Mouse (Mus musculus) left cerebral cortex, postnatal 4 days (tissue): ENCODE data around the gene Bloc1s5. TPM values are rescaled to one million over a fixed set of nuclear protein-coding genes. Genes with fewer than 3 reads are reported as not detected.
"Not testable (repeated sequence)": the region's sequence is repeated elsewhere in the genome, so short reads cannot be mapped to it uniquely, and the experiment has no call there.

Experiments used
- DNase-seq: peaks from one replicate; pipeline ENCODE4 v3.0.0-alpha.2; 2022
- intact Hi-C: fragments of 180-260 bp; cut with DNase I; formaldehyde crosslinking; loops from one replicate; pipeline ENCODE4 v1.15.1; 2025
- total RNA-seq, 2 experiments: library from RNA; stranded (reverse); gene quantifications; 2 replicates each; pipeline ENCODE4 v1.2.3; 2021

Gene Bloc1s5
- total RNA-seq, result 10 to 100 TPM; 10.4 to 11.4 TPM

DNA sequence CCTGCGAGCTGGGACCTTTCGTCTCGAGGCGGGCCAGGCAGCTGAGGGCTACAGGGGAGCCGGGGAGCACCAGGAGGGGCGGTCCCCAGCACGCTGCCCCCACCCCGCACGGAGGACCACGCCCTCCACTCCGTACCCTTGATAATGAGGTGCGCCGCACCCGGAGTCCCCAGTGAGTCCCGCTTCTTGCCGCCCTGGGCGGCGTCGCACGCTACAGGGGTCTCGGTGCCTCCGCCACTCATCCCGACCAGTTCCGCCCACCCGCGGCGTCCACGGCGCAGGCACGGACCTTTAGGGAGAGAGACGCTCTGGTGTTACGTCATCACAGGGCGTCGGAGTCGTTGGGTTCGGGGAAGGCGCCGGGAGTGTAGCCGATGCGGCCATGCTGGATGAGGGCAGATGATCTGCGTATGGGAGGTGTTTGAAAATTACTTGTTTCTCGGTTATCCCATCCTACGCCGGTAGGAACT is at the start of gene Bloc1s5:
Gene Bloc1s5, minus strand, starts transcription at position 310 of the 470 bp plus-strand sequence.
- intact Hi-C loops, result no loop called here
- peak; percentile 98 for DNase-seq

DNA sequence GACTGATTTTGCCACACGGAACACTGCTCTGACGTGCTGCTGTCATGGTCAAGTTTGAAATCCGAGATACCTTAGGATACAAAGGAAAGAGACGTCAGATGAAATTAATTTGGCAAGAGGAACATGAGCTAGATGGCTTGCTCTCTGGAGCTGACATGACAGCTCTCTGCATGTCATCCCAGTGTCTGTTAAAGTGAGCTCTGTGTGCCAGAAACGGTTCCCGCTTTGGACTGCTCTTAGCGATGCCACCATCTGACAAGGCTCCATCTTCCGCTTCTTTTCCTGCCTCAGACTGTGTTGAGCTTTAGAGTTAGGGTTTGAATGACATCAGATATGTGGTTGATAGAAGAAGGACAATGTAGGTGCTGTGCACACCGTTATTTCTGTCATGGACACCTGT is 37.4 kb upstream of the Bloc1s5 start:
- peak; percentile 52 for DNase-seq
- intact Hi-C loops, result no loop called here

DNA sequence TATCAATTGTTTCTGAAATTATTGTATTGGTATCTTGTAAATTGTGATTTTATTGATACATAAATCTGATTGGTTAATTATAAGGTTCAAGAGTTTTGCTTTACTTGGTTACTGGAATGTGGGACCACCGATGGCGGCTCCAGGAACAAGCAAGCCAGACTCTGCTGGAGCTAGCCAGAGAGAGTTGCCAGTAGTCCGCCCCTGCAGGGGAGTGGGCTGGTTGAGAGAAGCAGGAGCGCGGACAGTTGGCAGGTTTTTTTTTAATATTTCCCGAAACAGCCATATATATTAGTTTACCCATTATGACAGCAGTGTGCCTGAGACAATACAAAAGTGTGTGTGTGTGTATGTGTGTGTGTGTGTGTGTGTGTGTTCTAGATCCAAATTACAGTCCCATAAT is 36.5 kb upstream of the Bloc1s5 start:
- DNase-seq, result peak; percentile 46
- intact Hi-C loops, result not testable (repeated sequence)

DNA sequence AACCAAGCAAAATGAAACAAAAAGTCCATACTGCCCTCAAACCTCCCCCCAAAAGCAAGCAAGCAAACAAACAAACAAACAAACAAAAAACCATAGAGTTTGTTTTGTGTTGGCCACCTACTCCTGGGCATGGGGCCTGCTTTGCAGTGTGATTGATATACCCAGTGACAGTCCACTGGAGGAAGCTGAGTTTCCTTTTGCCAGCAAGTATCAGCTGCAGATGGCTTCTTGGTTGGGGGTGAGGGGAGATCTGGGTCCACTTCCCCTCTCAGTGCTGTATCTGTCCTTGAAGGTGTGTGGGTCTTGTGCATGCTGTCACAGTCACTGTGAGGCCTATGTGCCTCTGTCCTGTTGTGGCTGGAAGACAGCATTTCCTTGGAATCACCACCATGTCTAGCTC is 35.1 kb upstream of the Bloc1s5 start:
- peak; percentile 75 for DNase-seq
- intact Hi-C loops, result no loop called here

DNA sequence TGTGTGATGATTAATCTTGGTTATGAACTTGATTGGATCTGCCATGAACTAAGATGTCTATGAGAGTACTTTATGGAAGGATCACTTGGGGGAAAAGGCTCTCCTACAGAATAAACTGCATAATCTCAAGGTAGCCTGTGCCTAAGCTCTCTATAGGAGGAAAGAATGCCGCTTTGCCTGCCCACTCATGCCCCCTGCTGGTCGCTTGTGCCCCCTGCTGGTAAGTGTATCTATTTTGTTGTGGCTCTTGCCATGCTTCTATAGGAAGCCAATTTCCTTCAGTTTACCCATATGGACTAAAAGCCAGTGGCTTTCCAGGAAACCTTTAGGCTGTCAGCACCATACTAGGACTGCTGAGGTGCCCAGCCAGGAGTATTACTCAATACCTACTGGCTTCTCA is 33.6 kb upstream of the Bloc1s5 start:
- peak; percentile 18 for DNase-seq
- intact Hi-C loops, result no loop called here

DNA sequence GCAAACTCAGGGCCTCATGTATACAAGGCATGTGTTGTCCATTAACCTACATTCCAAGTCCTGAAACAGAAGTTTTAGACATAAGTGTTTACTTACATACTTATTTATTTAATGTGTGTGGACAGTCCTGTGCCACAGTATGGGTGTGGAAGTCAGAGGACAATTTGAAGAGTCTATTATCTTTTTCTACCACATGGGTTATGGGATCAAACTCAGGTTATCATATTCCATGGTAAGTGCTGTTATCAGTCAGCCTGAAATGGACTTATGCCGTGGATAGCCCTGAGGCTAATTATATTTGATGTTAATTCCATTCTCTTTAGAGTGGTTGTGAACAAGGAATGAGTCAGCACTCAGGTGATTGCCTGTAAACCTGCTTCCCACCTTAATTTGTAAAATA is 29.8 kb upstream of the Bloc1s5 start:
- intact Hi-C loops, result no loop called here
- no peak for DNase-seq

DNA sequence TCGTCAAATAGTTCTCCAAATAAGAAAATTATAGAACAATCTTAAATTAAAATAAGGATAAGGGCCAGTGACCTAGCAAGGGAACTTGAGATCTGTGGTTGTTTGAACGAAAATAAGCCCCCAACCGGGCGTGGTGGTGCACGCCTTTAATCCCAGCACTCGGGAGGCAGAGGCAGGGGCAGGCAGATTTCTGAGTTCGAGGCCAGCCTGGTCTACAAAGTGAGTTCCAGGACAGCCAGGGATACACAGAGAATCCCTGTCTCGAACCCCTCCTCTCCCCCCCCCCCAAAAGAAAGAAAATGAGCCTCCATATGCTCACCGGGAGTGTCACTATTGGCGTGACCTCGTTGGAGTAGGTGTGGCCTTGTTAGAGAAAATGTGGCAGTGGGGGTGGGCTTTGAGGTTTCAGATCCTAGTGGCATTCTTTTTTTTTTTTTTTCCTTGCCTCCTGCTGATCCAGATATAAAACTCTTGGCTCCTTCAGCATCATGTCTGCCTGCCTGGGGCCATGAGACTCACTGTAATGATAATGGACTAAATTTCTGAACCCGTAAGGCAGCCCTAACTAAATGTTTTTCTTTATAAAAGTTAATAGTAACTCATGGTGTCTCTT is 24.7 kb upstream of the Bloc1s5 start:
- no peak for DNase-seq
- intact Hi-C loops, result no loop called here

DNA sequence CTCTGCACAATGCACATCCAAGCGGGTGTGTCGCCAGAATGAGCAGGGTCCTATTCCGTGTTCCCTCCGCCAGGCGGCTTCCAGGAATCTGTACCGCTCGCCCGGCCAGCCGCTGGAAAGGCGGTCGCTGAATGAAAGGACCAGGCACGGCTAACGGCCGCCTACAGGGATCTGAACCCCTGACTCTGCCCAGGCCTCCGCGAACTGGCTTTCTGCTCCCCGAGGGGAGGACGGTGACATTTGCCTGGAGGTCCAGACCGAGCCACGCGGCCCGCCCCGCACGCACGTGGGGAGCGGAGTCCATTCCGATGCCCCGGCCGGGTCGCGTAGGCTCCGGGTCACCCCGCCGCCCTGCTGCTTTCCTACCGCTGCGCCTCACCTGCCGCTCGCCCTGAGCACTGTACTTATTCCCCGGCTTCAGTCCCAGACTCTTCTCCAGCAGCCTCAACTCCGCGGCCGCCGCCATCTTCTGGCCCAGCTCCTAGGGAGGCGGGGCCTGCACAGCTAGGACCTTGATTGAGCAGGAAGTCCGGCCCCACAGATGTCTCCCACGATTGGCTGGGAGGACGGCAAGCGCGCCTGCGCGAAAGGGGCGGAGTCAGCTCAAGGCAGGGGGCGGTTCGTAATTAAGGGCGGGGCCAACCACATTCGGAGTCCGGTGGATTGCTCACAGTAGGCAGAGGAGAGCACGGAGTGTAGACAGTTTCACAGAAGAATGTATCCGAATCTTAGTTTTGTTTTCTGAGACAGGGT is 23.8 kb upstream of the Bloc1s5 start, which contains the start of gene Eef1e1:
Gene Eef1e1, minus strand, starts transcription at position 531 of the 753 bp plus-strand sequence.
- intact Hi-C loops, result no loop called here

DNA sequence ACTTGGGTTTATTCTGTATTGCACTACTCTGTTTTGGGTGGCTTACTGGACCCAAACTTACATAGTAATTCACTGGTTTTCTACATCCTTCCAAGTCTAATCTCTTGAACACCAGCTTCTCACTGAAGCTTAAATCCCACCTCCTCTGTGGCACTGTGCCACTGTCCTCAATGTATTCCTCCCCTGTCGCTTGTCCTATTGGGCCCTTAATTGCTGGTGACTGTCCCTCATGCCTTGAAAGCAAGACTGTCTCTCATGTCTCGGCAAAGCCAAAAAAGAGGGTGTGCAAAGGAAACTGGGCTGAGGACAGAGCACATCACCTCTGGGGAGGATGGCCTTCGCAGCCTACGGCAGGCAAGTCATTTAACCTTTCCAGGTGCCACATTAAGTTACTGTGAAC is 23.0 kb upstream of the Bloc1s5 start:
- DNase-seq, result peak; percentile 15
- intact Hi-C loops, result no loop called here

More for the DNA sequence above, 23.8 kb upstream of the Bloc1s5 start, which contains the start of gene Eef1e1:
- DNase-seq, result peak; percentile 95

DNA sequence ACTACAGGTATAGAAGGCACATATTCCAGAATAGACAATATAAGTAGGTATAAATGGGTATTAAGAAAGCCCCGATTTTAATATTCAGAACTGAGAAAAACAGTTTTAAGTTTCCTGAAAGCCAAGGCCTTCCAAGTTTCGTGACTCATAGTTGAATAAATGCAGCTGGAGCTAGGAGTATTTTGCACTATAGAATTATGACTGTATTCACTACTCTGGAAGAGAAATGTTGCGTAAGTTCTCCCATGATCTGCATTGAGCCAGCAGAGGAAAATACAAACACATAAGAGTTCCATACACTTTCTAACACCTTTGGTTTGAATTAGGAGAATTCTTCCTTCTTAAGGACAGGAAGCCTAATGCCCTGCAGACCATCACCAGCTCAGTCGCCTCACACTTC is 15.4 kb upstream of the Bloc1s5 start:
- no peak for DNase-seq
- intact Hi-C loops, result no loop called here

DNA sequence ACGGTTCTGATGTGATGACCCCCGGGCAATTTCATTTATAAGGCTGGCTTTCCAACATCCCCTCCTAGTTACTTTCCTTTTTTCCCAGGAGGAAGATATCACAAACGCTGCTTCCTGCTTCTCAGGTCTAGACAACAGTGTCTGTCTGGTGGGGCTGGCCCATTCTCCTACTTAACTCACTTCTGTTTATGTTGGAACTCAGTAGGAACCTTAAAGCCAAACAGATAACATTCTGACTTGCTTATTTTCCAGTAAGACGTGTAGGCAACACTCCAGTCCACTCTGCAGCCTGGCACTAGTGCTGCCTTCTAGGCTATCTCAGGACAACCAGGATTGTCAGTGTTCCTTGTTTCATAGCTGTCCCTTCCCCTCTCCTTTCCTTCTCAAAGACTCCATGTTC is 14.2 kb upstream of the Bloc1s5 start:
- intact Hi-C loops, result no loop called here
- no peak for DNase-seq

DNA sequence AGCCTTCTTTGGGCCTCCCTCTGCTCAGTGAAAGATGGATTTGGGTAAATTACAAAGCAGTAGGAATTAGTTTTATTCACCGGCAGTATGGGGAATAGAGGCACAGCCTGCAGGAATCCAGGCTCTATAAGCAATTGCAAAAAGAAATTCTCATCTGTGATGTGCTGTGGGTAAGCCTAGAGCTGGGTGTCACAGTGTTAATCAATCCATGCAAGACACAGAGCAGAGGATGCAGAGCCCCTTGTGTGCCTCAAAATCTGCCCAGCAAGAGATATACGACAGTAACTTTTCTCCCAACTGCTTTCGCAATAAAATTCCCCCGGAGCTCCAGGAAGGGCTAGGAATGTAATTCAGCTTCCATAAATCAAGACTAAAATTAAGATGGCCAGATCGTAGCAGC is 6.5 kb upstream of the Bloc1s5 start:
- no peak for DNase-seq
- intact Hi-C loops, result no loop called here

DNA sequence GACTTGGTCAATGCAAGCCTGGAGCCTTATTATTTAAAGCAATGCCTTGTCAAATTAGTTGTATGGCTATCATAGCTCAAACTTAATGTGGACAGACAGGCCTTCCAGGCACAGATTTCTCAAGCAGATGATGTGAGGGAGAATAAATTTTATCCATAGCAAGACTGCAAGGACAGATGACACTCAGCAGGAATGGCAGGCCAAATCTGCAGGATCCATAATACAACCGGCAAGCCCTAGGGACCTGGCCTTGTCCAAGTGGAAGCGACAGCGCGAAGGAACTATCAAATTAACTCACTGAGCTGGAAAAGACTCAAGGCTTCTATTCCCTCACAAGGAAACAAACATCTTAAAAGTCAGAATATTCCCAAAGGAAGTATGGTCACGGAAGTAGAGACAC is 6.1 kb upstream of the Bloc1s5 start:
- DNase-seq, result peak; percentile 34
- intact Hi-C loops, result no loop called here

DNA sequence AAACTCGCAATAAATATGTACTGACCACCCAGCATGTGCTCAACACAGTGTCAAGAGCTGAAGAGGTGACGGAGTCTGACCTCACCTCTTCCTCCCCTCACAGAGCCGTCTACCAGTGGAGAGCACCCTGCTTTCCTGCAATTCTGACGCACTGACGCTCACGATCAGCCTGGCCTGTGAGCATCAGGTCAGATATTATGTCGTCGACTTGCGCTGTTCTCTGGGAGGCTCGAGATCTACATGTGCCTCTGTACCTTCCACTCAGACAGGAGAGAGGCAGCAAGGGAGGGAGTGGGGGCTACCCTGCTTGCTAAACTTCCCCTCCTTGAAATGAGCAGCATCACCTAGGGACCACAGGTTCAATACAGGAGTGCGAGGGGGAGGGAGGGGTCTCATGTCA is 3.8 kb upstream of the Bloc1s5 start:
- intact Hi-C loops, result no loop called here
- no peak for DNase-seq

DNA sequence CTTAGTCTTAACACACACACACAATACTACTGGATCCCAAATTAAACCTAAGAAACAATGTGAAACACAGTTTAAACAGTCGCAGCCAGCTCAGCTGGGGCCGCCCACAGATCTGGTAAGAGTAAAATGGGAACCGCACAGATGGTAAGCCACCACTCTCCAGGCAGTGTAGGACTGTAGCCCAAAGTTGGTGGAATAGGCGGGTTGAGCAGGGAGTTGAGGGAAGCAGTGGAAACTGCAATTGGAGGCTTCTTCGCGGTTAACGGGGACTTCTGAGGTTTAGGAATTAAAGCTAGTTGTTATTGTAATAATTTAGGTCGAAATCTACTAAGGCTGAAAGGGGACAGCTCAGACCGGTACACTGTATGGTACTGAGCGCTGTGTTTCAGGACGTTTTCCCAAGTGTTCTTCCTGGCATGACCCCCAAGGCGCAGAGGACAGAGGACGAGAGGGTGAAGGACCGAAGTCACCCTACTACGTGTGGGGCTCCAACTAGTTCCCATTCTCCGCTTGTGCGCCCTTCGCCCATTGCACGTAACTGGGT is 581 bp downstream of the Bloc1s5 start:
- intact Hi-C loops, result no loop called here
- peak; percentile 20 for DNase-seq

DNA sequence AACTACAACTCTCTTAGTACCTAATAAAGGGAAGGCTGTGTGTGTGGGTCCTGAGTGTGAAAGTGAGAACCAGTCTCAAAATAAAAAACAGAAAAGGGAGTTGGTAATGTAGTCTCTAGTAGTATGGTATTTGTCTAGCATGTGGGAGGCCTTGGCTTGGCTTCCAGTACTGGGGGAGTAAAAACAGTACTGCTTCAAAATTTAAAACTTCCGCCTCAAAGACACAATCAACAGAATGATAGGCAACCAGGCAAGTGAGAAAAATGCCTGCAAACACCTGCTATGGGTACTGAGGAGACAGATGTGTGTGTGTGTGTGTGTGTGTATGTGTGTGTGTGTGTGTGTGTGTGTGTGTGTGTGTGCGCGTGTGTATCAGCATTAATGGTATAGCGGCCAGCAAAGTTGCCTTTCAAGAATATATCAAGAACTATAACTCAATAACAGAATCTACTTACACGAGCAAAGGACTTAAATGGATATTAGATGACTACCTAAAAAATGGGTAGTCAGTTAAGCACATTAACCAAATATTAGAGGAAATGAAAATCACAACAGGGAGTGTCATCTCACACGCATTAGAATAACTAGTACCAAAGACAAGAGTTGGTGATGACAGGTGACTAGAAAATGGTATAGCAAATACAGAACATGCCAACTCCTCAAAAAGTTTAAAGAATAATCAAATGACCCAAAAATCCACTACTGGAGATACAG is 1.5 kb downstream of the Bloc1s5 start:
- intact Hi-C loops, result no loop called here
- DNase-seq, result no peak

DNA sequence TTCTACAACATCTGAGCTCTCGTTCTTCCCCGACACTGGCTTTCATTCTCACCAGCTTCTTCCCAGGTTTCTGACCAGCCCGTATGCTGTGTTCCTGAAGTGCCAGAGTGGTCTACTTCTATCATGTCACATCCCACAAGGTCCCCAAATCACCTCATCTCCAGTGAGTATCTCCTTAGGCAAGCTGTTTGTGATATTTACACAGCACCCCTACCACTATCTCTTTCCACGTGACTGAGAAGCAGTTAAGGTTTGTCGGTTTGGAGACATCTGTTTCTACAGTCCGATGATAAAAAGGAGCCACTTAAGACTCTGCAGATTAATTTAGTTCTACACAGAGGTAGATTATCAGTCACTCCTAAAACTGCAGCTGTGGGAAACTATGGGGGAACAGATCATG is 2.4 kb downstream of the Bloc1s5 start:
- DNase-seq, result no peak
- intact Hi-C loops, result no loop called here

DNA sequence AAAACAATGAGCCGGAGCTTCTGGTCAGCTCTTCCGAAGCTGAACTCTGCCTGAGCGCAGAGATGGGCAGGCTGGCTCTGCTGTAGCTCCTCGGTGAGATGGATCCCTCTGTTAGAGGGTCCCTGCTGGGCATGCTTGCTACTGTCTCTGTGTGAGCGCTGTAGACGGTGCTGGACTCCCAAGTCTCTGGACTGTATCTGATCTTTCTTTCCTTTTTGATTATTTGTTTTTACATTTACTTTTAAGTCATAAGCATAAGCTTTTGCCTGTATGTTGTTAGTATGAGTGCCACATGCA is 8.7 kb downstream of the Bloc1s5 start:
- no peak for DNase-seq
- intact Hi-C loops, result loop anchor here (10.0 kb wide), 1 partner anchor 561 kb away; no protein-coding TSS in a partner anchor

DNA sequence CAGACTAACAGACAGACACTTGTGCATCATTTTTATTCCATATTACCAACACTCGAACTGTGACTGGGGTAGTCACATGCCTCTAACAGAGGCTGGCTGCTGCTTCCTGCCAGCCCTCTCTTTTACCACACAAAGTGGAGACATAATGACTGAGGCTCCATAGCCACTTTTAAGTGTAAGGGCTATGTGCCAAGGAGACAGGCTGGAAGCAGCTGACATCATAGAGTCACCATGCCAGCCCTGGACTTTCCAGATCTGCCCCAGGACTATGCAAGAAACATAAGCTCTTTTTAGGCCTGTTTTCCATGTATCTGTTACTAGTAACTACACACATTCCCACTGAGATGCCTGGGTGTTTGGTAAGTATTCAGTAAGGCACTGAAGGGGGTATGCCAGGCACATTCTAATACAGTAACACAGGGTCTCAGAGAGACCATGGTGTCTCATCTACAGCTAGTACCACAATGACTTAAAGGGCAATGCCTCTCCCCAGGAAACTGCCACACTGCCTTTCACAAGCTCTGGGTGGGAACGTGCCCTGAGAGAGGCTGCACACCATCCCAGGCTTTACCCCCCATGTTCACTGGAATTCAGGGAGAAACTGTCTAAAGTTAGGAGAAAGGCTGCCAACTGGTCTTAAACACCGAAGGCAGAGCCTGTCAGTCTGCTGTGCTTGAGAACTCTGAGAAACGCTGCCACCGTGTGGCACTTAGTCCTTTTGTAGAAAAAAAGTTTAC is 9.2 kb downstream of the Bloc1s5 start:
- intact Hi-C loops, result loop anchor here (10.0 kb wide), 1 partner anchor 561 kb away; no protein-coding TSS in a partner anchor
- peak; percentile 20 for DNase-seq

DNA sequence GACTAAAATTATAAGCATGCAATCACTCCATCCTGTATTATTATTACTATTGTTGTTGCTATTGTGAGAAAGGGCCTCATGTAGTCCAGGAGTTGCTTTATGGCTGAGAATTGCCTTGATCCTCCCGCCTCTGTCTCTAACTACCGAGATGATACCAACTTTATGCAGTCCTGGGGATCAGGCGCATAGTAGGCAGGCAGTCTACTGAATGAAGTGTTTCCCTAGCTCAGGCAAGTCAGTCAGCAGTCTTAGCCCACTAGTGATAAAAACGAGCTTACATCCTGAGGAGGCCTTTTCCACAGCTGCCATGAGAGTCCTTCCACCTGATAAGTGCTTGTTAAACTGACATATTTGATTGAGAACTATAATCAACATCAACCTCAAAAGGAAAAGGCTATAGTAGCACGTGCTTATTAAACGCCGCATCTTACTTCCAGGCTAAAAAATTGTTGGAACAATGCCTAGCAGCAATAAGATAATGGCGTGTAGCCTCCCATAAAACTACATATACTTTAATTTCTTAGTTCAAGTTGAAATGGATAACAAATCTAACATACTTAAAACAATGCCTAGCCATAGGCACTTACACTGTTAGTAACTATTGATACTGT is 10.5 kb downstream of the Bloc1s5 start:
- intact Hi-C loops, result loop anchor here (10.0 kb wide), 1 partner anchor 560 kb away; no protein-coding TSS in a partner anchor
- DNase-seq, result no peak
